8 mouse cellular contexts compared by ENCODE assay signal in the genomic region with DNA sequence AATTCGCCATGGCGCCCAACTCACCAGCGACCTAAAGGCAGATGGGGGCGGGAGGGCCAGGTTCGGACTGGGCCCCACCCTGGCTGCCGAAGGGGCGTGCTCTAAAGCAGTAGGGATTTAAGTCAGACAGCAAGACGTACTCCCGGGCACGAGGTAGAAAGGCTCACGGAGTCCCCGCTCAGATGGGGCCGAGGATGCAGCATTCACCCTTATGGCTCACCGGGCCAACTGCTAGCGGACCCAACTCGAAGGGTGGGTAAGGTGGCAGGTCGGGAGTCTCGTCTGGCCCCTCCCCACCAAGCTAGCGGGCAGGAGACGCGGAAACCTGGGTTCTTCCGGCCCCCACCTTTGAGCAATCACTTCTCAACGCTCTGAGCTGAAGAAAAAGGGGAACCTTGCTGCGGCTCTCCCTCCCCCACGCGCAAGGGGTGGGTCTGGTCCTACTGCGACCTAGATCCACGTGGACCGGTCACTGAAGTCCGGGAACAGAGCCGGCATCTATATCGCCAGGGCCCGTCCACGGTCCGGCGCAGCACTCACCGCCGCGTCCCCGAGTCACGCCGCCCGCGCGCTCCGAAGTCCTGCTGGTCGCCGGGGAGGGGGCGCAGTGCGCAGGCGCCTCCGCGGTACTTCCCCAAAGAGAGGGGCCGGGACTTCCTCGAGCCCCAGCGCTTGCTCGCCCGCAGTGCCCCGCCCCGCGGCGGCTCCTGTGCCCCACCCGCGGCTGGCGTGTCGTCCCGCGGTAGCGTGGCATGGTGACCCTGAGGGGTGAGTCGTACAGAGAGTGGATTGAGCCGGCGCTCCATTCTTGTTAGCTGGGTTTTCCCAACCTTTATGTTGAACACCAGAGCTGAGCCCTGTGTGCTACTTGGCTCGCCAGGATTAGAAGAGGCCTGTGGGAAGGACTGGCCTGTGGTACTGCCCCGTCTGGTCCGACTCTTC. TPM values are rescaled to one million over a fixed set of nuclear protein-coding genes. Genes with fewer than 3 reads are reported as not detected.
DNase-seq lines count a peak whose midpoint lies in the region; ATAC-seq and TF ChIP-seq lines count a peak whose summit lies in the region.

A gene (minus strand): TSS at position 639 of the 942 bp plus-strand sequence.

- peaks cover 38% of the 10 kb centered on the region for H3K4me1 ChIP-seq in G1E (ENCODE audit: insufficient read depth, low read depth, low read length)

- peak; percentile 90 for DNase-seq in G1E (ENCODE audit: low spot score)
- DNase-seq in cerebellum, adult 8-10 months, result peak; percentile 61
- peak; percentile 72 to 84 for DNase-seq in layer of hippocampus, postnatal 10 days (ENCODE audit: low spot score in 2 of 2)
- peak; percentile 86 for DNase-seq in lung, postnatal 10 days
- DNase-seq in ovary, postnatal 14 days (ENCODE audit: low spot score), result peak; percentile 61
- DNase-seq in thymus, postnatal 25 days, result peak; percentile 92

- peaks cover 38% of the 10 kb centered on the region for H3K27me3 ChIP-seq in G1E (ENCODE audit: insufficient read depth, low read length)

- H3K9me3 ChIP-seq in G1E (replicated peaks), result no peaks in the 10 kb centered on the region

- peak; percentile 59 for ATAC-seq in G1E (ENCODE audit: extremely low read depth, insufficient number of reproducible peaks, low FRiP score, poor library complexity, severe bottlenecking)
- ATAC-seq in frontal cortex, adult (ENCODE audit: low TSS enrichment), result peak; percentile 53
- ATAC-seq in hematopoietic stem cell, adult 5-6 weeks (replicated peaks in 1 of 2; ENCODE audit: insufficient read depth in 1 of 2, low FRiP score in 2 of 2, low TSS enrichment in 1 of 2, low read depth in 1 of 2, poor library complexity in 2 of 2, severe bottlenecking in 2 of 2), result peak; percentile 79 to 81

- H3K36me3 ChIP-seq in G1E (replicated peaks), result peaks cover 37% of the 10 kb centered on the region

- H3K4me3 ChIP-seq in G1E (ENCODE audit: low read depth, low read length), result peak within 1 kb of the TSS; percentile 73

- no peak for TF ChIP-seq CTCF in G1E (IDR thresholded peaks at IDR 0.05; ENCODE audit: low read depth, low read length)

RNA-seq across cellular contexts. Expression of the gene that starts here (rescaled TPM):
- total RNA-seq in G1E (2014; fragmentation: Nextera tagmentation) (62.5 TPM in 2 replicates), G1E (2017) (49.6 and 52.4 TPM in 2 replicates)
- polyA plus RNA-seq in G1E (2012), result 52.2 and 65.5 TPM in 2 replicates
- total RNA-seq in hematopoietic stem cell, adult 5-6 weeks (2017), result 89.7 and 90.4 TPM in 2 replicates
- 10 to 100 TPM; 55.1 to 59.7 TPM for total RNA-seq in layer of hippocampus, postnatal 10 days (2021)

Comparison
In these comparisons a context has a peak if more than half of its experiments do, and no peak if none do; other contexts are left out.
1. Peak in every context shown above with its lines: DNase-seq, ATAC-seq and H3K4me3 ChIP-seq.